Mouse (Mus musculus) forebrain, embryonic 14.5 days (tissue): ENCODE data around the gene Synpo2l. TPM values are rescaled to one million over a fixed set of nuclear protein-coding genes. Genes with fewer than 3 reads are reported as not detected.

Experiments
- ATAC-seq: fragments of 200-750 bp; cut with Nextera tagmentation; 2 replicates; pipeline ENCODE4 v1.8.0; 2017; ENCODE audit warnings: mild to moderate bottlenecking, moderate library complexity
- DNase-seq: peaks from one replicate; pipeline ENCODE4 v3.0.0-alpha.2; 2015; ENCODE audit warnings: low spot score
- H3K27ac ChIP-seq: fragments of 300-500 bp; sonication (generic); 2 replicates; pipeline ENCODE4 v1.5.1; 2014; ENCODE audit warnings: low read depth, mild to moderate bottlenecking, control low read depth, low read length, moderate library complexity
- H3K27me3 ChIP-seq: fragments of 300-500 bp; sonication (generic); replicated peaks from 2 replicates; pipeline ENCODE4 v1.6.1; 2014; ENCODE audit warnings: low read length, control low read depth, mixed read lengths; ENCODE audit not compliant: control insufficient read depth, insufficient read depth
- H3K36me3 ChIP-seq: fragments of 300-500 bp; sonication (generic); 2 replicates; pipeline ENCODE4 v1.6.1; 2014; ENCODE audit warnings: low read length, control low read depth; ENCODE audit not compliant: control insufficient read depth, insufficient read depth
- H3K4me1 ChIP-seq: fragments of 300-500 bp; sonication (generic); 2 replicates; pipeline ENCODE4 v1.6.1; 2014; ENCODE audit warnings: antibody characterized with exemption, low read length, control low read depth; ENCODE audit not compliant: control insufficient read depth, insufficient read depth
- H3K4me2 ChIP-seq: fragments of 300-500 bp; sonication (generic); 2 replicates; pipeline ENCODE4 v1.6.1; 2014; ENCODE audit warnings: mild to moderate bottlenecking, control low read depth, low read length
- H3K4me3 ChIP-seq: fragments of 300-500 bp; sonication (generic); 2 replicates; pipeline ENCODE4 v1.5.1; 2014; ENCODE audit warnings: low read depth, low read length, control low read depth
- H3K9ac ChIP-seq: fragments of 300-500 bp; sonication (generic); 2 replicates; pipeline ENCODE4 v1.6.1; 2014; ENCODE audit warnings: mild to moderate bottlenecking, low read length, control low read depth, moderate library complexity
- H3K9me3 ChIP-seq: fragments of 300-500 bp; sonication (generic); replicated peaks from 2 replicates; pipeline ENCODE4 v1.6.1; 2016; ENCODE audit warnings: low read length, control low read depth, mixed read lengths; ENCODE audit not compliant: control insufficient read depth
- WGBS: fragments of 180-500 bp; shearing (Covaris S2); extraction: QIAGEN DNeasy Blood & Tissue Kit; methylation state at CpG from one replicate; pipeline ENCODE4 v1.1.7; 2014; 5-methylcytosine and 5-hydroxymethylcytosine counted together
- polyA plus RNA-seq: library from polyadenylated mRNA; unstranded; fragments of >200 nt; fragmentation: Nextera tagmentation; extraction: Ambion mirVana; gene quantifications from 2 replicates; pipeline ENCODE4 v1.2.1, GENCODE M21; 2014

Synpo2l gene
- polyA plus RNA-seq, 1 experiment from 2014 or later: 0.09 TPM

GRCm38 (mm10) chr14:20655731-20656130, 12.4 kb downstream of the Synpo2l start:
- Histone ChIP-seq H3K9me3 (no peaks in the 10 kb centered on the region), H3K4me1 (no peaks in the 10 kb centered on the region), H3K9ac (no peak overlapping the region), H3K4me2 (no peak overlapping the region), H3K4me3 (no peak overlapping the region), H3K36me3 (no peaks in the 10 kb centered on the region), H3K27me3 (no peaks in the 10 kb centered on the region), H3K27ac (no peak overlapping the region)
- 82% methylated on average over 9 of the region's 9 CpGs for WGBS
- ATAC-seq (no peak), DNase-seq (no peak)

- no peak overlapping the region for H3K4me3 ChIP-seq
- H3K27ac ChIP-seq: no peak overlapping the region
- no peak for DNase-seq
- no peak overlapping the region for H3K9ac ChIP-seq
- no peaks in the 10 kb centered on the region for H3K4me1 ChIP-seq
- H3K4me2 ChIP-seq: no peak overlapping the region
- no peaks in the 10 kb centered on the region for H3K27me3 ChIP-seq
- H3K36me3 ChIP-seq: no peaks in the 10 kb centered on the region
- ATAC-seq: no peak
- H3K9me3 ChIP-seq: no peaks in the 10 kb centered on the region
- WGBS: 85% methylated on average over 9 of the region's 9 CpGs
These were observed 13.3 kb downstream of the Synpo2l start for GRCm38 (mm10) chr14:20654690-20655421.

- 80% methylated on average over 4 of the region's 4 CpGs for WGBS
These were observed 16.4 kb downstream of the Synpo2l start for GRCm38 (mm10) chr14:20651722-20652256.

GRCm38 (mm10) chr14:20651000-20651399, 17.2 kb downstream of the Synpo2l start:
- no peaks in the 10 kb centered on the region for H3K9me3 ChIP-seq
- H3K27ac ChIP-seq: no peak overlapping the region
- no peak overlapping the region for H3K4me2 ChIP-seq
- no peak for ATAC-seq
- H3K27me3 ChIP-seq: no peaks in the 10 kb centered on the region
- H3K36me3 ChIP-seq: no peaks in the 10 kb centered on the region
- H3K4me1 ChIP-seq: no peaks in the 10 kb centered on the region
- 86% methylated on average over 2 of the region's 2 CpGs for WGBS
- no peak overlapping the region for H3K9ac ChIP-seq
- H3K4me3 ChIP-seq: no peak overlapping the region
- DNase-seq: no peak

More at GRCm38 (mm10) chr14:20651722-20652256, 16.4 kb downstream of the Synpo2l start:
- no peaks in the 10 kb centered on the region for H3K36me3 ChIP-seq
- DNase-seq (no peak), ATAC-seq (no peak)
- H3K4me2 ChIP-seq: no peak overlapping the region
- H3K9ac ChIP-seq: no peak overlapping the region
- H3K27ac ChIP-seq: no peak overlapping the region
- no peaks in the 10 kb centered on the region for H3K4me1 ChIP-seq
- no peaks in the 10 kb centered on the region for H3K9me3 ChIP-seq
- no peaks in the 10 kb centered on the region for H3K27me3 ChIP-seq
- no peak overlapping the region for H3K4me3 ChIP-seq

GRCm38 (mm10) chr14:20646381-20646780, 21.8 kb downstream of the Synpo2l start:
- Histone ChIP-seq H3K27me3 (no peaks in the 10 kb centered on the region), H3K9me3 (no peaks in the 10 kb centered on the region), H3K4me2 (no peak overlapping the region), H3K27ac (no peak overlapping the region), H3K4me3 (no peak overlapping the region), H3K9ac (no peak overlapping the region), H3K4me1 (no peaks in the 10 kb centered on the region), H3K36me3 (no peaks in the 10 kb centered on the region)
- DNase-seq: no peak
- no peak for ATAC-seq

GRCm38 (mm10) chr14:20645547-20645946, 22.6 kb downstream of the Synpo2l start:
- no peak for ATAC-seq
- H3K27ac ChIP-seq: no peak overlapping the region
- no peak for DNase-seq
- H3K36me3 ChIP-seq: no peaks in the 10 kb centered on the region
- H3K27me3 ChIP-seq: no peaks in the 10 kb centered on the region
- 33% methylated on average over 3 of the region's 3 CpGs for WGBS
- H3K9ac ChIP-seq: no peak overlapping the region
- no peak overlapping the region for H3K4me3 ChIP-seq
- H3K4me1 ChIP-seq: no peaks in the 10 kb centered on the region
- H3K4me2 ChIP-seq: no peak overlapping the region
- no peaks in the 10 kb centered on the region for H3K9me3 ChIP-seq

- DNase-seq (peak; percentile 15), ATAC-seq (no peak)
- peak overlapping the region; percentile 63 for H3K4me2 ChIP-seq
- H3K27me3 ChIP-seq: no peaks in the 10 kb centered on the region
- no peaks in the 10 kb centered on the region for H3K4me1 ChIP-seq
- H3K27ac ChIP-seq: peak overlapping the region; percentile 92; the same call in 1 of the 2 replicates
- 11% methylated on average over 10 of the region's 10 CpGs for WGBS
- H3K4me3 ChIP-seq: peak overlapping the region; percentile 78
- no peaks in the 10 kb centered on the region for H3K9me3 ChIP-seq
- peak overlapping the region; percentile 90 for H3K9ac ChIP-seq
- no peaks in the 10 kb centered on the region for H3K36me3 ChIP-seq
These were observed 26.7 kb downstream of the Synpo2l start for GRCm38 (mm10) chr14:20641438-20641875.

- no peaks in the 10 kb centered on the region for H3K9me3 ChIP-seq
- H3K27me3 ChIP-seq: no peaks in the 10 kb centered on the region
- DNase-seq: peak; percentile 99
- no peaks in the 10 kb centered on the region for H3K36me3 ChIP-seq
- H3K4me2 ChIP-seq: peak within 1 kb of the TSS; percentile 82
- peak; percentile 98 for ATAC-seq
- H3K4me1 ChIP-seq: no peaks in the 10 kb centered on the region
- H3K4me3 ChIP-seq: peak within 1 kb of the TSS; percentile 78
- peak within 1 kb of the TSS; percentile 92 for H3K27ac ChIP-seq
- peak within 1 kb of the TSS; percentile 90 for H3K9ac ChIP-seq
- under 1% methylated on average over 73 of the region's 73 CpGs for WGBS
These were observed 27.3 kb downstream of the Synpo2l start, which contains the start of gene Usp54 for GRCm38 (mm10) chr14:20640644-20641437. Usp54 (minus strand) TSS chr14:20641063.
